Mouse (Mus musculus) ovary, postnatal 10 days (tissue): ENCODE data around the gene Hbb-bh1.
"Not testable (repeated sequence)": the region's sequence is repeated elsewhere in the genome, so short reads cannot be mapped to it uniquely, and the experiment has no call there.

Experiments used
- DNase-seq: peaks from one replicate; pipeline ENCODE4 v3.0.0; 2022; ENCODE audit warnings: low spot score

The Hbb-bh1 gene

DNA sequence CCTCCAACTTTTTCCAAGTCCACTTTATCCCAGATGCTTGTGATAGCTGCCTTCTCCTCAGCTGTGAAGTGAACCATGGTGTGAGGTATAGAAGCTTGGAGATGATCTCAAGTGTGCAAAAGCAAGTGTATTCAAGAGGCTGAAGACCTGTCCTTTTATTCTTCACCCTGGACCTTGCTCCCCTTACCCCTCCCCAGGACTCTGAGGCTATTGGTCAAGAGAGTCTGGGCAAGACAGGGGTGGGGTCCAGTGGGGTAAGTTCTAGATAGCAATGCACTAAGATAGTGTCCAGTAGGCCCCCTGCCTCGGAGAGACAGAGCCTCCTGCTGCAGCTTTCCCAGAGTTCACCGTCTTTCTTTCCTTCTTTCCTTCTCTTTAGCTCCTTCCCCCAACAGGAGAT, at the start of gene Hbb-bh1:
Hbb-bh1 (minus strand) TSS at position 131 of the 400 bp plus-strand sequence.
- no peak for DNase-seq

GRCm38 (mm10) chr7:103886152-103886551, 43.2 kb upstream of the Hbb-bh1 start, which contains the start of gene Olfr66:
TSS of gene Olfr66 (minus strand) at chr7:103886252.
- DNase-seq = no peak

- no peak for DNase-seq
Observed at GRCm38 (mm10) chr7:103877093-103877492, 34.1 kb upstream of the Hbb-bh1 start.

DNA sequence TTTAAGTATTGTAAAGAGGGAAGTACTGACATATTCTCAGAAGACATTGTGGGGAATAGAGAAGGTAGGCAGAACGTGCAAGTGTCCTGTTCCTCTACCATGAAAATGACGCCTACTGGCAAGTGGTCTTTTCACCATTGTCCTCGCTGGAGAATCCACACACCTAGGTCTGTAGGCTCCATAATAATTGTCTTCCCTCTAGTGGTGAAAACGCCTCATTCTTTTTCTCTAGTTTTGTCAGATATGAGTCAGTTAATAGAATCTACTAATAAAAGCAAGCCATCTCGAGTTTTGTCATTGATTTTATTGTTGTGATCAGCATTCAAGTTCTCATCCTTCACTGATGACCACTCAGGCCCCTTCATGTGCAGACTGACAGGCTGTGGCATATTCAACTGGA, 31.5 kb upstream of the Hbb-bh1 start:
- DNase-seq = no peak

DNA sequence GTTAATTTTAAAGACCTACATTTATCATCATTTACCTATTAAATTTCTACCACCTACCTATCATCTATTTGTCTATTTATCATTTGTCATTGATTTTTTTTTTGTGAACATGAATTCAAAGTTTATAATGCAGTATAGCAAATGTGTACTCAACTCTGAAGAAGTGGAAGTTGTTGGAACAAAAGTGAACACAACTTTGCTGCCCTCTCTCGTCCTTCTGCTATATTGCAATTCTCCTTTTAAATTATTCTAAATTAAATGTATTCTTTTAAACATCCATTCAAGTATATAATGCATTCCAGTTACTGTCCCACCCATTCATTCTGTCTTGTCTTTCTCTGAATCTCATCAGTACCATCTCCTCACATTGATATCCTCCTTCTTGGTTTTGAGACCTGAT, 30.1 kb upstream of the Hbb-bh1 start:
- DNase-seq = no peak

GRCm38 (mm10) chr7:103870667-103871066, 27.7 kb upstream of the Hbb-bh1 start:
- DNase-seq = no peak

DNA sequence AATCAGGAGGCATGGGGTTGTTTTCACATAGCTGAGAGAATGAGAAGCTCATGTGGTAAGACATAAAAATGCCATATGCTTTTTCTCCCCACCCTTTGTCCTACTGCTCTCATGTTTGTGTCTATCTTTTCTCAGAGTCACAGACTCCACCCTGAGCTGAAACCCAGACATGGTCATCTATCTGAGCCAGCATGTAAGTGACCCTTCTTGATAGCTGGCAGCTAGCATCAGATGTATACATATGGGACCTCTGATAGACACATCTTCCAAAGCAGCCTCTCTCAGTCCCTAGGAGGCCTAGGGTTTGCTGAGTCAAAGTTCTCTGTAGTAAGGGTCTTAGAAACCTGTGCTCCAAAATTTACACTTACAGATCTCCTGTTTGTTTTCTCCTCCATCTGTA, 22.8 kb upstream of the Hbb-bh1 start:
- no peak for DNase-seq

- DNase-seq = no peak
Observed at GRCm38 (mm10) chr7:103861531-103861930, 18.6 kb upstream of the Hbb-bh1 start.

DNA sequence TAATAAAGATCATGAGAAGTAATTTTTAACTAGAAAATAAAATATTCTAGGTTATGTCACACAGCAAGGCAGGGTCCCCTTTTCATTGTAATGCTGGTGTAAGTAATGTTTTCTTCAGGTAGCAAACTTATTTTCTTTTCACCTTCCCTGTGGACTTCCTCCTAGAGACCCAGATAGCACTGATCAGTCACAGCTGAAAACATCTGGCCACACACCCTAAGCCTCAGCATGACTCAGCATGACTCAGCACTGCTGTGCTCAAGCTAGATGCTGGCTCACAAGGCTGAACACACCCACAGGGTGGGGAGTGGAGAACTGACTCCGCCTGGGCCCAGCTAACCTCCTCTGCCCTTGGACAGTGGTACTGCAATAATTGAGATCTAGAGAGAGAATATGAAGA, 17.9 kb upstream of the Hbb-bh1 start:
- no peak for DNase-seq

DNA sequence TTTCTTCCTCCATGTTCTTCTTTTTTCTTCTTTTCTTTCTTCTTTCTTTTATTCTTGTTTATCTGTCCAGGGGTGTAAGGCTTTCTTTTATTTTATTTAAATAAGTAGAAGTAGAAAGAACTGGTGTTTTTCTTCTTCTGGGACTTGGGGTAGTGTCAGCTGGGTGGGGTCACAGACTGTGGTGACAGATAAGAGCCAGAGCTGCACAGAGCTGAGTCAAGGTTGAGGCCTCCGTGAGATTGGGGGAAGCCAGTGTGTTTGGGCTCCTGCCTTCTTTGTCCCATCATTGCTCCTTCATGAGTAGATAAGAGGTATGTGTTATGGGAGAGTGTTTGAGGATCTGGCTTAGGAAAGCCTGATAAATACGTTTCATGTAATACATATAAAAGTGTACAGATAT, 16.1 kb upstream of the Hbb-bh1 start:
- no peak for DNase-seq

GRCm38 (mm10) chr7:103854669-103855068, 11.7 kb upstream of the Hbb-bh1 start:
- DNase-seq = no peak

DNA sequence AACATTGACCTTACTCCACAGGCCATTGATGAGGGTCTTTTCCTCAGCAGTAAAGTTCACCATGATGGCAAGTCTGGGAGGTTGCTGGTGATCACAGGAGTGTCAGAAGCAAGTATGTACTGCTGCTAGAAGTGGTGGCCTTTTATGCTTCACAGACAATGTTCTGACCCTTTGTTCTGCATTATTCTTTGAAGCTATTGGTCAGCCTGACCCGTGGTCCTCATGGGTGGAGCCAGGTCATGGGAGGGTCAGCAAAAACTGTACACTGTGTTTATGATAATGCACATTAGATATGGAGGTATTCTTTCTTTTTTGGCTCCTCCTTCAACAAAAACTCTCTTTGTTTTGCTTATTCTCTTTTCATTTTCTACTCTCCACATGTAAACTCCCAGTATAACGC, 10.1 kb upstream of the Hbb-bh1 start, which contains the start of gene Hbb-y:
Hbb-y (minus strand) TSS at position 127 of the 400 bp plus-strand sequence.
- DNase-seq = no peak

- no peak for DNase-seq
Observed at GRCm38 (mm10) chr7:103844525-103845325, 1.8 kb upstream of the Hbb-bh1 start.

DNA sequence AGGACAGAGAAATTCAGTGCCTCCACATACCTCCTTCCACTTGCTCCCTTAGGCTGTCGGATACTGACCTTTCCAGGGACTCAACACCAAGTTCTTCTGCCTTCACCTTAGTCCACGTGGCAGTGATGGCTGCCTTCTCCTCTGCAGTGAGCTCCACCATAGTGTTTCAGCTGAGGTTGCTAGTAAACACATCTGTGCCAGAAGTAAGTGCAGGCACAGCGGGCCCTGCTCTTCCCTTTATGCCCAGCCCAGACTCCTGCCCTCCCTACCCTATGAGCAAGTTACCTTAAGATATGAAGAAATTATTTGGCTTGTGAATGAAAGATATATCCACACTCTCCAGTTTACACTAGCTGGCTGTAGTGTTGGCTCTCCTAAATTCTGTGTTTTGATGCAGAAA, 2.7 kb downstream of the Hbb-bh1 start, which contains the start of gene Hbb-bh2:
Hbb-bh2 (minus strand) TSS at position 253 of the 400 bp plus-strand sequence.
- no peak for DNase-seq

DNA sequence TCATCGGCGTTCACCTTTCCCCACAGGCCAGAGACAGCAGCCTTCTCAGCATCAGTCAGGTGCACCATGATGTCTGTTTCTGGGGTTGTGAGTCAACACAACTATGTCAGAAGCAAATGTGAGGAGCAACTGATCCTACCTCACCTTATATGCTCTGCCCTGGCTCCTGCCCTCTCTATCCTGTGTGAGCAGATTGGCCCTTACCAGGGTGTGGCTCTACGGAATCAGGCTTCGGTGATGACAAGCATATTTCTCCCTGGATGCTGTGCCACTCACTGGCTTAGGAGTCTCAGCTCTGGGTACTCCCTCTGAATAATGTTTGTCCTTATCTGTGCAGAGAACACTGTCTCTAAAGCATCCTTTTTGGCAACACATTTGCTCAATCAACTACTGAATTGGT, 15.2 kb downstream of the Hbb-bh1 start, which contains the start of gene Hbb-bs:
Hbb-bs (minus strand) TSS at position 289 of the 400 bp plus-strand sequence.
- DNase-seq = no peak

GRCm38 (mm10) chr7:103827139-103827538, 15.8 kb downstream of the Hbb-bh1 start:
- not testable (repeated sequence) for DNase-seq

DNA sequence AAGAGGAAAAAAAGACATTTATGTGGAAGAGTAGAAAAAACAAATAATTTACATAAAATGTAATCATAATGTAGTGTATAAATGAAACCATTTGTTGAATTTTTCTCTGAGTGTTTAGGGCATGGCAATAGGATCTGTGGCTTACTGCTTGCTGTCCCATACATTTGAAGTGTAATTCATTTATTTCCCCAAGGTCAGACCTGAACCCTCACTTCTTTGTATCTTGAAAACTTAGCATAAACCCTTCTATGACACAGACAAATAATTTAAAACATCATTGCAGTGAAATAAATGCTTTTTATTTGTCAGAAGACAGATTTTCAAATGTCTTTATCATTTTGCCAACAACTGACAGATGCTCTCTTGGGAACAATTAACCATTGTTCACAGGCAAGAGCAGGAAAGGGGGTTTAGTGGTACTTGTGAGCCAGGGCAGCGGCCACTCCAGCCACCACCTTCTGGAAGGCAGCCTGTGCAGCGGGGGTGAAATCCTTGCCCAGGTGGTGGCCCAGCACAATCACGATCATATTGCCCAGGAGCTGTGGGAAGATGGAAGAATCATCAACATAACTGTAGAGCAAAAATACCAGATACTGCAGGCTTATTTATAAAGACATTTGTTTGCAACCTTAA, 16.6 kb downstream of the Hbb-bh1 start:
- no peak for DNase-seq

DNA sequence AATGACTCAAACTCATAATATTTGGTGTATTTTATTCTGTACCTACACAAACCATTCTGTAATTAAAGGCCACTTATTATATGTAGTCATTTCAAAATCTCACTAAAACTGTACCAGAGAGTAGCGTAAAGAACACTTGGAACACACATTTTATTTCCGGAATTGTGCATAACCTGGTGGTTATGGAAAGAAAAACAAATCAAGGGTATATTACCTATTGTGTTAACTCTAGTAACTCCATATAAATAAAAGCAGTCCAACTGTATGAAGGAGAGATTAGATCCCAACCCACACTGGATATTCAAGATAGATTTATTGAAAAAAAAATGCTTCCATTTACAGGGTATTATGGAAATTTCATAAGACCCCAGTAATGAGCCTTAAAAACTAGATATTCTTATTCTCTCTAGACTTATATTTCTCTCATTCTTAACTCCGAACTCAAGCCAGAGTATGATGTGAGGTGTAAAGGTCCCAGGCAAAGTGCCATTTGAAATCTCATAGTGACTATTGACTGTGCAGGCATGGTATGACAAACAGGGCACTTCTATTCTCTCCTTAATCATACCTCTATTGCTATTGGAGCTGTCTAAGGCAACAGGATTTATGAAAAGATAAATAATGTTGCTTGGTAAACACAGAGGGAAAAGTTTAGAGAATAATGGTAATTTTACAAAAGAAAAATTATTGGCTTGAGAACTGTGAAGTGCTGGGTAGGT, 17.3 kb downstream of the Hbb-bh1 start:
- DNase-seq = no peak

- no peak for DNase-seq
Observed at GRCm38 (mm10) chr7:103824597-103824996, 18.4 kb downstream of the Hbb-bh1 start.

GRCm38 (mm10) chr7:103815085-103815484, 27.9 kb downstream of the Hbb-bh1 start:
- DNase-seq = not testable (repeated sequence)

- DNase-seq = no peak
Observed at GRCm38 (mm10) chr7:103813766-103814165, 29.2 kb downstream of the Hbb-bh1 start, which contains the start of gene Hbb-bt. TSS of gene Hbb-bt (minus strand) at chr7:103813996.

DNA sequence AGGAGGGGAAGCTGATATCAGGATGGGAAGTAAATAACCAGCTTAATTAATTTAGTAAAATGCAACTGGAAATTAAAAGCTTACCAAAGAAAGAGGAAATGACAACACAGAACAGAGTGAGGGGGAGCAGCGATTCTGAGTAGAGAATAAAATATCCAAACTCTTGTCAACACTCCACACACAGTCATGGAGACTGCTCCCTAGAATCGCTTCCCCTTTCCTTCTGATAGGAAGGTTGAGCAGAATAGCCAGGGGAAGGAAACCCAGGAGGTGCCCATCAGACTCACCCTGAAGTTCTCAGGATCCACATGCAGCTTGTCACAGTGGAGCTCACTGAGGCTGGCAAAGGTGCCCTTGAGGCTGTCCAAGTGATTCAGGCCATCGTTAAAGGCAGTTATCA, 29.8 kb downstream of the Hbb-bh1 start:
- not testable (repeated sequence) for DNase-seq
